Mouse (Mus musculus) E14TG2a.4 (cell line): ENCODE results near the gene Kcnj5.

Experiments used
- CTCF ChIP-seq: conservative IDR thresholded peaks from 2 replicates; pipeline ENCODE4 v1.5.1; 2014; ENCODE audit warnings: low read length
- NANOG ChIP-seq: IDR thresholded peaks from 2 replicates; pipeline ENCODE4 v1.6.1; 2014; ENCODE audit warnings: borderline replicate concordance, low read length, mixed read lengths
- POU5F1 ChIP-seq: IDR thresholded peaks from 2 replicates; pipeline ENCODE4 v1.6.1; 2014; ENCODE audit warnings: low read length, borderline replicate concordance

DNA sequence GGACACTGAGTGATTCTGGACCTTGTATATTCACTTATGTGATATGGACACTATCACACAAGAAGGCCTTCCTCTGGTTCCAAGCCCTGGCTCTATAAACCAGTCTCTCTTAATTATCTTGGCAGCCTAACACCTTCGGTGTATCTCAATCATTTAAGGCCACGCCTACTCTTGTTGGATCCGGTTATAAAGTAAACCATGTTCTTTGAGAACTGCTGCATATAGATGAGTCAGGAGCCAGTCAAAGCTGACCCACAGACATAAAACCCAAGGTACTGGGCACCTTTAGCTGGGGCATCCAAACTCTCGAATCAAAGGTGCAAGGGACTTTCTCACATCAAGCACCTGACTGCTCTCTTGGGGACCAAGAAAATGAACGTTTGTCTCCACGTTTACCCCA lies 28.1 kb upstream of the Kcnj5 start, which contains the start of gene Kcnj1:
- TF ChIP-seq POU5F1 (no peak), CTCF (no peak), NANOG (no peak)
